Mouse (Mus musculus): ENCODE results near the gene Dlg2. TPM values are rescaled to one million over a fixed set of nuclear protein-coding genes. Genes with fewer than 3 reads are reported as not detected.

The Dlg2 gene
- polyA plus RNA-seq, 1 experiment from 2014 or later: 4.3 TPM

- no peak overlapping the region for H3K27ac ChIP-seq (ENCODE audit: low read length)
Measured at GRCm38 (mm10) chr7:90703951-90704350, 227.5 kb downstream of the Dlg2 start.

GRCm38 (mm10) chr7:90734086-90734485 lies 257.6 kb downstream of the Dlg2 start:
- H3K4me3 ChIP-seq (replicated peaks; ENCODE audit: low read length): no peak overlapping the region
- no peaks in the 10 kb centered on the region for H3K4me1 ChIP-seq (ENCODE audit: control insufficient read depth, insufficient read depth, low read length)
- no peak overlapping the region for H3K4me2 ChIP-seq (ENCODE audit: low read depth, low read length)
- no peaks in the 10 kb centered on the region for H3K27me3 ChIP-seq (ENCODE audit: control insufficient read depth, insufficient read depth, low read length)
- no peaks in the 10 kb centered on the region for H3K36me3 ChIP-seq (ENCODE audit: control insufficient read depth, insufficient read depth, low read length)
- WGBS: 38% methylated on average over 3 of the region's 3 CpGs
- no peak for ATAC-seq (ENCODE audit: insufficient read depth, low FRiP score)
- no peak overlapping the region for H3K27ac ChIP-seq (ENCODE audit: low read length)
- H3K9me3 ChIP-seq (replicated peaks; ENCODE audit: control insufficient read depth, low read length): no peaks in the 10 kb centered on the region
- H3K9ac ChIP-seq (ENCODE audit: low read length): no peak overlapping the region

More at GRCm38 (mm10) chr7:90703951-90704350, 227.5 kb downstream of the Dlg2 start:
- Histone ChIP-seq H3K4me2 (ENCODE audit: low read depth, low read length) (no peak overlapping the region), H3K4me1 (ENCODE audit: control insufficient read depth, insufficient read depth, low read length) (no peaks in the 10 kb centered on the region), H3K9ac (ENCODE audit: low read length) (no peak overlapping the region), H3K27me3 (ENCODE audit: control insufficient read depth, insufficient read depth, low read length) (no peaks in the 10 kb centered on the region), H3K9me3 (replicated peaks; ENCODE audit: control insufficient read depth, low read length) (no peaks in the 10 kb centered on the region), H3K36me3 (ENCODE audit: control insufficient read depth, insufficient read depth, low read length) (no peaks in the 10 kb centered on the region), H3K4me3 (replicated peaks; ENCODE audit: low read length) (no peak overlapping the region)
- ATAC-seq (ENCODE audit: insufficient read depth, low FRiP score): no peak
- WGBS: 60% methylated on average over 1 of the region's 1 CpGs

- no peaks in the 10 kb centered on the region for H3K36me3 ChIP-seq (ENCODE audit: control insufficient read depth, insufficient read depth, low read length)
- WGBS: 52% methylated on average over 1 of the region's 1 CpGs
- H3K4me1 ChIP-seq (ENCODE audit: control insufficient read depth, insufficient read depth, low read length): no peaks in the 10 kb centered on the region
- H3K27ac ChIP-seq (ENCODE audit: low read length): no peak overlapping the region
- no peaks in the 10 kb centered on the region for H3K9me3 ChIP-seq (replicated peaks; ENCODE audit: control insufficient read depth, low read length)
- H3K4me2 ChIP-seq (ENCODE audit: low read depth, low read length): no peak overlapping the region
- H3K4me3 ChIP-seq (replicated peaks; ENCODE audit: low read length): no peak overlapping the region
- no peak for ATAC-seq (ENCODE audit: insufficient read depth, low FRiP score)
- no peaks in the 10 kb centered on the region for H3K27me3 ChIP-seq (ENCODE audit: control insufficient read depth, insufficient read depth, low read length)
- H3K9ac ChIP-seq (ENCODE audit: low read length): no peak overlapping the region
Measured at GRCm38 (mm10) chr7:90736369-90736768, 259.9 kb downstream of the Dlg2 start.

GRCm38 (mm10) chr7:90748636-90749035 lies 272.2 kb downstream of the Dlg2 start:
- ATAC-seq (ENCODE audit: insufficient read depth, low FRiP score): no peak
- no peak overlapping the region for H3K4me3 ChIP-seq (replicated peaks; ENCODE audit: low read length)
- H3K4me1 ChIP-seq (ENCODE audit: control insufficient read depth, insufficient read depth, low read length): no peaks in the 10 kb centered on the region
- H3K9me3 ChIP-seq (replicated peaks; ENCODE audit: control insufficient read depth, low read length): no peaks in the 10 kb centered on the region
- no peak overlapping the region for H3K4me2 ChIP-seq (ENCODE audit: low read depth, low read length)
- H3K36me3 ChIP-seq (ENCODE audit: control insufficient read depth, insufficient read depth, low read length): no peaks in the 10 kb centered on the region
- H3K9ac ChIP-seq (ENCODE audit: low read length): no peak overlapping the region
- no peaks in the 10 kb centered on the region for H3K27me3 ChIP-seq (ENCODE audit: control insufficient read depth, insufficient read depth, low read length)
- WGBS: 79% methylated on average over 1 of the region's 1 CpGs
- H3K27ac ChIP-seq (ENCODE audit: low read length): no peak overlapping the region

GRCm38 (mm10) chr7:90787945-90788344 lies 311.5 kb downstream of the Dlg2 start:
- Histone ChIP-seq H3K9ac (ENCODE audit: low read length) (no peak overlapping the region), H3K9me3 (replicated peaks; ENCODE audit: control insufficient read depth, low read length) (no peaks in the 10 kb centered on the region), H3K4me2 (ENCODE audit: low read depth, low read length) (no peak overlapping the region), H3K27me3 (ENCODE audit: control insufficient read depth, insufficient read depth, low read length) (no peaks in the 10 kb centered on the region), H3K27ac (ENCODE audit: low read length) (no peak overlapping the region), H3K4me1 (ENCODE audit: control insufficient read depth, insufficient read depth, low read length) (no peaks in the 10 kb centered on the region), H3K4me3 (replicated peaks; ENCODE audit: low read length) (no peak overlapping the region), H3K36me3 (ENCODE audit: control insufficient read depth, insufficient read depth, low read length) (no peaks in the 10 kb centered on the region)
- ATAC-seq (ENCODE audit: insufficient read depth, low FRiP score): no peak
- 94% methylated on average over 1 of the region's 1 CpGs for WGBS

- 13% methylated on average over 1 of the region's 1 CpGs for WGBS
- Histone ChIP-seq H3K4me2 (ENCODE audit: low read depth, low read length) (no peak overlapping the region), H3K4me3 (replicated peaks; ENCODE audit: low read length) (no peak overlapping the region), H3K4me1 (ENCODE audit: control insufficient read depth, insufficient read depth, low read length) (no peaks in the 10 kb centered on the region), H3K9me3 (replicated peaks; ENCODE audit: control insufficient read depth, low read length) (no peaks in the 10 kb centered on the region), H3K27me3 (ENCODE audit: control insufficient read depth, insufficient read depth, low read length) (no peaks in the 10 kb centered on the region), H3K9ac (ENCODE audit: low read length) (no peak overlapping the region), H3K36me3 (ENCODE audit: control insufficient read depth, insufficient read depth, low read length) (no peaks in the 10 kb centered on the region), H3K27ac (ENCODE audit: low read length) (no peak overlapping the region)
- ATAC-seq (ENCODE audit: insufficient read depth, low FRiP score): no peak
Measured at GRCm38 (mm10) chr7:90791522-90791921, 315.1 kb downstream of the Dlg2 start.

- H3K4me2 ChIP-seq (ENCODE audit: low read depth, low read length): no peak overlapping the region
- H3K4me1 ChIP-seq (ENCODE audit: control insufficient read depth, insufficient read depth, low read length): no peaks in the 10 kb centered on the region
- H3K9me3 ChIP-seq (replicated peaks; ENCODE audit: control insufficient read depth, low read length): no peaks in the 10 kb centered on the region
- ATAC-seq (ENCODE audit: insufficient read depth, low FRiP score): no peak
- H3K36me3 ChIP-seq (ENCODE audit: control insufficient read depth, insufficient read depth, low read length): no peaks in the 10 kb centered on the region
- H3K27me3 ChIP-seq (ENCODE audit: control insufficient read depth, insufficient read depth, low read length): no peaks in the 10 kb centered on the region
- no peak overlapping the region for H3K9ac ChIP-seq (ENCODE audit: low read length)
- H3K27ac ChIP-seq (ENCODE audit: low read length): no peak overlapping the region
- no peak overlapping the region for H3K4me3 ChIP-seq (replicated peaks; ENCODE audit: low read length)
- WGBS: 70% methylated on average over 3 of the region's 3 CpGs
Measured at GRCm38 (mm10) chr7:90825640-90826039, 349.2 kb downstream of the Dlg2 start.

GRCm38 (mm10) chr7:90841276-90841675 lies 364.8 kb downstream of the Dlg2 start:
- no peak for ATAC-seq (ENCODE audit: insufficient read depth, low FRiP score)
- H3K27ac ChIP-seq (ENCODE audit: low read length): no peak overlapping the region
- H3K4me3 ChIP-seq (replicated peaks; ENCODE audit: low read length): no peak overlapping the region
- H3K4me1 ChIP-seq (ENCODE audit: control insufficient read depth, insufficient read depth, low read length): no peaks in the 10 kb centered on the region
- H3K36me3 ChIP-seq (ENCODE audit: control insufficient read depth, insufficient read depth, low read length): no peaks in the 10 kb centered on the region
- H3K9ac ChIP-seq (ENCODE audit: low read length): no peak overlapping the region
- no peaks in the 10 kb centered on the region for H3K9me3 ChIP-seq (replicated peaks; ENCODE audit: control insufficient read depth, low read length)
- 63% methylated on average over 4 of the region's 4 CpGs for WGBS
- H3K27me3 ChIP-seq (ENCODE audit: control insufficient read depth, insufficient read depth, low read length): no peaks in the 10 kb centered on the region
- no peak overlapping the region for H3K4me2 ChIP-seq (ENCODE audit: low read depth, low read length)

GRCm38 (mm10) chr7:90843345-90844293 lies 367.1 kb downstream of the Dlg2 start:
- WGBS: 72% methylated on average over 5 of the region's 5 CpGs
- no peak for ATAC-seq (ENCODE audit: insufficient read depth, low FRiP score)
- H3K9ac ChIP-seq (ENCODE audit: low read length): no peak overlapping the region
- no peak overlapping the region for H3K4me2 ChIP-seq (ENCODE audit: low read depth, low read length)
- no peaks in the 10 kb centered on the region for H3K9me3 ChIP-seq (replicated peaks; ENCODE audit: control insufficient read depth, low read length)
- H3K4me1 ChIP-seq (ENCODE audit: control insufficient read depth, insufficient read depth, low read length): no peaks in the 10 kb centered on the region
- no peak overlapping the region for H3K4me3 ChIP-seq (replicated peaks; ENCODE audit: low read length)
- no peak overlapping the region for H3K27ac ChIP-seq (ENCODE audit: low read length)
- no peaks in the 10 kb centered on the region for H3K27me3 ChIP-seq (ENCODE audit: control insufficient read depth, insufficient read depth, low read length)
- H3K36me3 ChIP-seq (ENCODE audit: control insufficient read depth, insufficient read depth, low read length): no peaks in the 10 kb centered on the region
